Mouse (Mus musculus): ENCODE results near the gene Pdp2.
"Not testable (repeated sequence)": the region's sequence is repeated elsewhere in the genome, so short reads cannot be mapped to it uniquely, and the experiment has no call there.

Pdp2 gene

DNA sequence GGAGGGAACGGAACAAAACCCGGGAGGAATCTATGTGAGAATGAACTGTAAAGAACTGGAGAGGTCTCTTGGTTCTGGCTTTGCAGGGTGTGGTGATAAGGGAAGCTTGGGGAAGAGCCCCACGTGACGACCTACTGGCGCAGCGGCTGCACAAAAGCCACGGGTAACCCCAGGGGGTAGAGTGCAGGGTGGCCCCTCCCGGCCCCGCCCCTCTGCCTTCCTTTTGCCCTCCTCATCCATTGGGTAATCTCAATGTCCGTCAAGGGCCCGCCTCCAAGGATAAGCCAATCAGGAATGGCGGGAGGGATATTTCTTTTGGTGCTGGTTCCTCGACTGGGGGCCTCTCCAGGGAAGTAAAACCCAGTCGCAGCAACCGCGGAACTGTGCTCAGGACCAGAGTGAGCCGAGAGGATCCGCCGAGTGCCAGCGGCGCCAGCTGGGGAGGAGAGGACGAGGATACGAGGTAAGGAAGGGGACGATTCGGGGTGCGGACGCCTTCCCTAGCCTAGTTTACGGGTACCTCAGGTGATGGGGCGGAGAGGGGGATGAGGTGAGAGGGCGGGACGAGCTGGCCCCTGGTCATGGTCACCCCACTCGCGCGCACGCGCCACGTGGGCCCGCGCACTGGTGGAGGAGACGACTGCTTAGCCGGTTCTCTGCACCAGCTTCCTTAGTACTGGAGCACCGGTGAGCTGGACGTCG is at the start of gene Pdp2:
Pdp2 (plus strand) TSS at position 319 of the 702 bp plus-strand sequence.
- peak; percentile 95 for DNase-seq

- DNase-seq = no peak
These were observed 49.8 kb upstream of the Pdp2 start for GRCm38 (mm10) chr8:104541515-104541880.

DNA sequence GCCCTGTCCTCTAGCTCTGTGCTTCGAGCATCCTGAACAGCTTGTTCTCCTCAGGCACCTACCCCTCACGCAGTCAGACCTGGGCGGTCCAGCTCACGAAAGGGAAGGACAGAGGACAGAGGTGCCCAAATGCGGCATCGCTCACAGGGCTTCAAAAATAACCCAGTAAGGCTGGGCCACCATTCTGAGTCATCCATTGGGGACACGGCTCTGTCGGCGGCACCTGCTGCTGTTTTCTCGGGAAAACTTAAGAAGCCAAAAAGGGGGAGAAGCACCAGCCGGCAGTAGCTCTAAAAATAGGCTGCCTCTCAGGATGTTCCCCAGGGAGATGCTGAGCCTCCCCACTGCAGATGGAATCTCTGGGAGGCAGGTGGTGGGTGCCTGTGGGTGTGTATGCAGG is 49.1 kb upstream of the Pdp2 start:
- DNase-seq = no peak

DNA sequence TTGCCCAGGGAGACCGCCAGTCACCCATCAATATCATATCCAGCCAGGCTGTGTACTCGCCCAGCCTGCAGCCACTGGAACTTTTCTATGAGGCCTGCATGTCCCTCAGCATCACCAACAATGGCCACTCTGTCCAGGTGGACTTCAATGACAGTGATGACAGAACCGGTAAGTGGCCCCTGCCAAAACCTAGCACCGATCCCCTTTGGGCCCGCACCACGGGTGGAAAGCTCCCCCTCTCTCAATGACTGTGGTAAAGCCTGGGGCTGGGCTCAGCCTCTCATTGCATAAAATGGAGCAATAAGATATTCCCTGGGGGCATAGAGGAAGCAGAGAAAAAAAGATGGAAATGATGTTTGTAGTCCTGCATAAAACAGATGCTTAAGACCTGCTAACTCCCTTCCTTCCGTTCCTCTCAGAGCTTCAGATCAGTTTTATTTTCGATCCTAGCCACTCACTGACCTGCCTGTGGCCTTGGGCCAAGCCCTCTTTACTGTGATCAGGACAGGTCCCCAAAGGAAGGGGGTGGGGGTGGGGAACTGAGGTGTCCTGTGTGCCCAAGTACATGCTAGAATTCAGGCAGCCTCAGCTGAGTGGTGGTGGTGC is 47.7 kb upstream of the Pdp2 start:
- no peak for DNase-seq

DNA sequence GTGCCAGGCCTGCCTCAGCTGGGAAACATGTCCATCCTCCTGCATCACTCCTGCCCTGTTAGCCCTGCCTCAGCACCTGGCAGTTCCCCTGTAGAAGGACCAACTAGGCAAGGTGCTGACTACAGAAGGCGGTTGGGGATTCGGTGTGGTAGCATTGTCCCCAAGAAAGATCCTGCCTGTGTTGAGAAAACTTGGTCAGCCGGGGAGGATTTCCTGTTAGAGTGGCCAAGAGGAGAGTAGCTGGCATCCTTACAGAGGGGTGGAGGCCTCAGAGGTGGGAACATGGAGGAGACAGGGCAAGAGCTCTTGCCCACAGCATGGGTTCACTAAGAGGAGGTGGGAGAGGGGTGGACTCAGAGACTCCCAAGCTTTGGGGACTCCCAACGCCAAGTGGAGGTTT is 36.1 kb upstream of the Pdp2 start:
- no peak for DNase-seq

DNA sequence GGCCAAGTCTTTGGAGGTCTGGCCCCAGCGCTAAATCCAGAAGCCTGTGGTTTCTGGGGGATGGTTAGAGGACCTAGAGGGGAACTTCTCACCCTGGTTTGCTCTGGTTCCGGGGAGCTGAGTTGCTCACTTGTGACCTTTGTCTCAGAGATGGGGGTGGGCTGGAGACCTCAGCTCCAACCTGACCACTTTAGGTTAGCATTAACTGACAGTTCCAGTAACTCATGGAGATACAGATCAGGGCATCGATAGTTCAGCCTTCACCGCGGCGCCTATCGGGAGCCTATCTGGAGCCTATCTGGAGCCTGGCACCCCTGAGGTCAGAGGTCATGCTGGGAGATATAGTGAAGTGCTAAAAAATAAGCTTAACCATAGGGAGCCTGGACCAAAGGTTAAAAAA is 34.0 kb upstream of the Pdp2 start:
- DNase-seq = no peak

DNA sequence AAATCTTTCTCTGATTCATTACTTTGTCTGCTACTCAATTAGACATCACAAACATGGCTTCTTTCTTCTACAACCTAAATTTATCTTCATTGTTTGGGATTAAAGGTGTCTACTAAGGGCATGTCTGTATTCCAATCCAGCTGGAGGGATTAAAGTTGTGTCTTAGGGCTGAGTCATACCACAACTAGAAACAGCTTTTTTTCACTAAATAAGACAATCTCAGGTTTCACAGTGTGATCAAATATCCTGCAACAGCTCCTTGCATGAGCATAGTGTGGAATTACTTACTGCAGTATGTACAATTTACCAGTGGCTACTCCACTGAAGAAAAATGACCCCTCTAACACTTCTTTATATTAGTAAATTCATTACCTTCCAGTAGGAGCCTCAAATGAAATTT is 30.5 kb upstream of the Pdp2 start:
- DNase-seq = no peak

GRCm38 (mm10) chr8:104564633-104565456 is 26.4 kb upstream of the Pdp2 start:
- DNase-seq = peak; percentile 84 to 92

DNA sequence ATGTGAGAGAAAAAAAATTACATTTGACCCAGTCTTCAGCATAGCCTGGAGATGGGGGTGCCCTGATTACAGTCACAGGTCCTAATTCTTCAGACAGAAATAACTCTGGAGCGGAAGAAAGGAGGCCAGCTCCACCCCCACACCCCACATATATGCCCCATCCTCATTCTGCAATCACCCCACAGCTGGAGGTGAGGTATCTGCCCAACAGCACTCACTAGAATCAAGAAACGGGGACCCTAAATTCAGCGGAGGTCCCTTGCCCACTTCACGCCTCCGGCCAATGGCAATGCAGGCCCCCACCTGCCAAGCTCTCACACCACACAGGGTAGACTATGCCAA is 25.8 kb upstream of the Pdp2 start:
- DNase-seq = no peak

DNA sequence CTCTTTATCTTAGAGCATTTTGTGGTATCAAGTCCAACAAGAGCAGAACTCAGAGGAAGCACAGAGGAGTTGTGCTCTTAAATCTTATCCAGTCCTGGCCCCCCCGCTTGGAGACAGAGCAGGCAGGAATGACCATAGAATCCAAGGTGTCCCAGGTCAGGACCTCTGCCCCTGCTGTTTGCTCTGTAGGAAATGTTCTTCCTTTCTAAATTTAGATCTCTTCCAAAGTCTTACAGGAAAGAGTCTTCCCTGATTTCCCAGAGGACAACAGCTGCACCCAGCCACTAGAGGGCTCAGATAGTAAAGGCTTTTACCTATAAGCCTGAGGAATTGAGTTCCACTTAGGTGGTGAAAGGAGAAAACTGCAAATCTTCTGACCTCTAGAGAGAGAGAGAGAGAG is 21.7 kb upstream of the Pdp2 start:
- peak; percentile 67 to 69 for DNase-seq

- DNase-seq = peak; percentile 72 to 87
These were observed 20.6 kb upstream of the Pdp2 start for GRCm38 (mm10) chr8:104570436-104571343.

DNA sequence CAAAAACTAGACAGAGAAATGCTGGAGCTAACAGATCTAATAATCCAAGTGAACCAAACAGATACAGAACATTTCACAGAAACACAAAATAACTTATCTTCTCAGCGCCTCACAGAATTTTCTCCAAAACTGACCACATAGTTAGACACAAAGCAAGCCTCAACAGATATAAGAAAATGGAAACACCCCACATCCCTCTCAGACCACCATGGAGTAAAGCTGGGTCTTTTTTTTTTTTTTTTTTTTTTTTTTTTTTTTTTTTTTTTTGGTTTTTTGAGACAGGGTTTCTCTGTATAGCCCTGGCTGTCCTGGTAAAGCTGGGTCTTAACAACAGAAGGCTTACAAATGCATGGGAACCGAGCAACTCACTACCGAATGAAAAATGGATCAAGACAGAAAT is 14.4 kb upstream of the Pdp2 start:
- DNase-seq = no peak

GRCm38 (mm10) chr8:104577606-104578005 is 13.6 kb upstream of the Pdp2 start:
- not testable (repeated sequence) for DNase-seq

- DNase-seq = no peak
These were observed 6.7 kb upstream of the Pdp2 start for GRCm38 (mm10) chr8:104584522-104584921.

GRCm38 (mm10) chr8:104590284-104590683 is 967 bp upstream of the Pdp2 start:
- DNase-seq = no peak

GRCm38 (mm10) chr8:104591856-104592255 is 605 bp downstream of the Pdp2 start:
- DNase-seq = peak in 1 of 2 experiments; percentile 61

GRCm38 (mm10) chr8:104592566-104592965 is 1.3 kb downstream of the Pdp2 start:
- DNase-seq = no peak

DNA sequence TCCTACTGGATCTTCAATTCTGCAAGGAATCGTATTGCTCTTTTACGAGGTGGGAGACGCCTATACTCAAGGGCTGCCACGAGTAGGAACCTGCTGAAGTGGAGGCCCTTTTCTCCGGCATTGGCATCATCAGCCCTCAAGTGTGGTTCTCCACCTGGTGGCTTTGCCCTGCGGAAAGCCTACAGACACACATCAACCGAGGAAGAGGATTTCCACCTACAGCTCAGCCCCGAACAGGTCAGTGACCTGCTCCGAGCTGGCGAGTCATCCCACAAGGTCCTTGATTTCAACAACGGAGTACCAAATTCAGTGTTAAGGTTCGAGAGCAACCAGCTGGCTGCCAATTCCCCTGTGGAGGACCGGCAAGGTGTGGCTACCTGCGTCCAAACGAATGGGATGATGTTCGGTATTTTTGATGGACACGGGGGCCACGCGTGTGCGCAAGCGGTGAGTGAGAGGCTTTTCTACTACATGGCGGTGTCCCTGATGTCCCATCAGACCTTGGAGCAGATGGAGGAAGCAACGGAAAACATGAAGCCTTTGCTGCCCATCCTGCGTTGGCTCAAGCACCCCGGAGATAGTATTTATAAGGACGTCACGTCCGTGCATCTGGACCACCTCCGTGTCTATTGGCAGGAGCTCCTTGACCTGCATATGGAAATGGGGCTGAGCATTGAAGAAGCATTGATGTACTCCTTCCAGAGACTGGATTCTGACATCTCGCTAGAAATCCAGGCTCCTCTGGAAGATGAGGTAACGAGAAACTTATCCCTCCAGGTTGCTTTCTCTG is 2.5 kb downstream of the Pdp2 start:
- no peak for DNase-seq

DNA sequence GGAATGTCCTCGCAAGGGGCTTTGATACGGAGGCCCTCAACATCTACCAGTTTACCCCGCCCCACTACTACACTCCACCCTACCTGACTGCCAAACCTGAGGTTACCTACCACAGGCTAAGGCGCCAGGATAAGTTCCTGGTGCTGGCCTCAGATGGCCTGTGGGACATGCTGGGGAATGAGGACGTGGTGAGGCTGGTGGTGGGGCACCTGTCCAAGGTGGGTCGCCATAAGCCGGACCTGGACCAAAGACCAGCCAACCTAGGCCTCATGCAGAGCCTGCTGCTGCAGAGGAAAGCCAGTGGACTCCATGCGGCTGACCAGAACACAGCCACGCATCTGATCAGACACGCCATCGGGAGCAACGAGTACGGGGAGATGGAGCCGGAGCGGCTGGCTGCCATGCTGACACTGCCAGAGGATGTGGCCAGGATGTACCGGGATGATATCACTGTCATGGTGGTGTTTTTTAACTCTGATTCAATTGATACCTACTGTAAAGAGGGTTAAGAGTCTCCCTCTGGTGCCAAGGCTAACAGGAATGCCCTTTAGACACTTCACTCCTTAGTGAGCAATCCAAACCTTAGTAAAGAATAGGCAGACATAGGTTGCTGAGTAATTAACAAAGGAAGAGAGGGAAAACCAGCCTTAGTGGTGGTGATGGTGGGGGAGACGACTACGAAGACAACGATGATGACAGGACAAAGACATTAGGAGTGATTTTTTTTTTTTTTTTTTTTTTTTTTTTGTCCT is 3.5 kb downstream of the Pdp2 start:
- DNase-seq = no peak

DNA sequence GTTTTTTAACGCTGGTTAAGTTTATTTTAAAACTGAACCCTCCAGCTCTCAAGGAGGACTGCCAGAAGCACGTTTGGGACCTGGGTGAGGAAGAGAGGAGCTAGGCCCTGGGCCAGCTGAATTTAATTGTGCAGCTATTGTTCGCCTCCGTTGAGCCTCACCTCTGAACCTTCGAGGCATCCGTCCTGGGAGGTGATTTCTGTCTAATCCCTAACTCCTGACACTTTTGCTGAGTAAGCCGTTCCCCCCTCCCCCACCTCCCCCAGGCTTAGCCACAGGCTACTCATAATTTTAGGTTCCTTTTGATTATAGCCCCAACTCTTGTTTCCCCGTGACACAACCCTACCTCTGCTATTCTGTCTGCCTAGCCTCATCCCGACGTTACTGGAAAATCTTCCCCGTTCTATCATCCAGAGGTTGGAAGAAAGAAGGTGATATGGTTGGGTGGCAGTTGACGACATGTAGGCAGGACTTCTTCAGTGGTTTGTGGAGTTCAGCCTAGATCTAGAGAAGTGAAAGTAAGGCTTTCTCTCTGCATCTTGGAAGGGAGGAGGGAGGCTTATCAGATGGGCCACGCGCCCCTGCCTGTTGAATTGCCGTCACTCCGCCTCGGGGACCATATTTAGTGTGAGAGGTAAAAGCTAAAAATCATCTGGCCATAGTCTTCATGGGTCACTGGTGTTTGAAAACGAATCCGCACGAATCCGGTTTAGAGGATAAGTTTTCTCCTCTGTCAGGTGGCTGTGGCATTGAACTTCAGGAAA is 4.7 kb downstream of the Pdp2 start:
- peak; percentile 61 to 73 for DNase-seq

DNA sequence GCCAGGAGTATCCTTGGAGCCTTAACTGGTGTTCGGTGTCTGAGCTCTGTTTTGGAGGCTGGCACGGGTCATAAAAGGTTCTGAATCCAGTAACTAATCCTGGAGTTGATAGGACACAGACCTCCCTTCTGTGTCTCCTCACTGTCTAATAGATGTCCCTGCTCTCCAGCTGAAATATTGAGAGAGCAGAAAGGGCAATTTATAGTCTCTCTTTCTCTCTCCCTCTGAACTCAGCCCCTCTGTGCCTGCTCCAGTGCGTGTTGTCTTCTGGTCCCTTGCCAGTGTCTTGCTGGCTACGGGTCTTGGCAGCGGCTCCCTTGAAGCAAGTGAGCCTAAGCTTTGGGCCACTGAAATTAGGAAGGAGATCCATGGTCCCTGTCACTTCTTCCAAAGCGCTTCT is 6.4 kb downstream of the Pdp2 start:
- peak in 1 of 2 experiments; percentile 64 for DNase-seq

All from kidney, adult 8-10 months (tissue).